Mouse (Mus musculus) CH12.LX (cell line): ENCODE data around the gene Coro7.

Experiments used
- CHD2 ChIP-seq: IDR thresholded peaks from 2 replicates; pipeline ENCODE4 v1.6.1; 2011; ENCODE audit warnings: low read length, improper control_type of control experiment
- KAT2A ChIP-seq: IDR thresholded peaks from 2 replicates; pipeline ENCODE4 v1.6.1; 2012; ENCODE audit warnings: low read length, improper control_type of control experiment, inconsistent platforms; ENCODE audit not compliant: insufficient replicate concordance
- MAX ChIP-seq: IDR thresholded peaks from 2 replicates; pipeline ENCODE4 v1.6.1; 2011; ENCODE audit warnings: low read length, improper control_type of control experiment
- POLR2A ChIP-seq: IDR thresholded peaks from 2 replicates; pipeline ENCODE4 v1.6.1; 2011; ENCODE audit warnings: low read depth, mild to moderate bottlenecking, improper control_type of control experiment, low read length
- RAD21 ChIP-seq: IDR thresholded peaks from 2 replicates; pipeline ENCODE4 v1.6.1; 2011; ENCODE audit warnings: low read depth, mild to moderate bottlenecking, low read length, improper control_type of control experiment, moderate library complexity
- ZNF384 ChIP-seq: IDR thresholded peaks from 2 replicates; pipeline ENCODE4 v1.6.1; 2012; ENCODE audit warnings: low read depth, low read length, improper control_type of control experiment, inconsistent platforms

DNA sequence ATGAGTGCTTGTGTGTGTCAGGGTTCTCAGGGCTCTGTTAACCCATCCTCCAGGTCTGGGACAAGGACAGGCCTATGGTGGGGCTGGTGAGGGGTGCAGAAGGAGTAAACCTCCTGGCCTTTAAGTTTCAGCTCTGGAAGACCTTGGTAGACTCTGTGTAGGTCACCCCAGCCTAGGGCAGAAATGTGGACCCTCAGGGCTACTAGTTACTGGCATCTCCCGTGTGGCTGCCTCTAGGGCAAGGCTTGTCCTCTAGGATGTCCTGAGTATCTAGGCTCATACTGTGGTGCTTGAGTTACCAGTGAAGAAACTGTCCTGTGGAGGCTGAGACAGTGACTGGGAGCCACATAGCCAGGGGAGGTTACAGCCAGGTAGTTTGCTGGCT lies 76.1 kb downstream of the Coro7 start:
- TF ChIP-seq KAT2A (no peak), CHD2 (no peak), ZNF384 (no peak), MAX (no peak), RAD21 (no peak), POLR2A (no peak)
